Mouse (Mus musculus) megakaryocyte, embryonic 14.5 days (primary cell): ENCODE results near the gene Rin2.

Source experiments
- FLI1 ChIP-seq: IDR thresholded peaks from 2 replicates; pipeline ENCODE4 v1.6.1; 2012; ENCODE audit warnings: low read length, inconsistent platforms, mixed read lengths
- GATA1 ChIP-seq: IDR thresholded peaks from 3 replicates; pipeline ENCODE4 v1.6.1; 2012; ENCODE audit warnings: mixed read lengths, low read length, inconsistent platforms, borderline replicate concordance

DNA sequence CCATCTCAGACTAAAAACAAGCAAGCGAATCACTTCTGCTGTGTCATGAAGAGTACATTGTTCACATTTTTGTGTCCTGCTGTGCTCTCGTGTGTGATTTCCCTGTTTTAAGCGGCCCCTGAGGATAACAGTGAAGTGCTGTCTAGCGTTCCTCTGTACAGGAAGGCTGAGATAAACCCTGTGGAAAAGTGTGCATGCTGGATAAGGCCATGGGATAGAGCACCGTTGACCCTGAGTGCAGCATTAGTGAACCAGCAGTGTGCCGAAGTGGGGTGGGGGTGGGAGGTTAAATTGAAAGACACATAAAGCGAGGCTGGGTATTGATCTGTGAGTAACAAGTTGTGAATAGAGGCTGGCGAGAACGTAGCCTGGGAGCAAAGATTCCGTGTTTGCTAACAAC is 94.9 kb downstream of the Rin2 start:
- TF ChIP-seq GATA1 (no peak), FLI1 (no peak)
